Mouse (Mus musculus) C2C12 (cell line): Measurements from ENCODE around the gene Dcbld2. TPM values are rescaled to one million over a fixed set of nuclear protein-coding genes. Genes with fewer than 3 reads are reported as not detected.

ENCODE experiments used
- H3K27me3 ChIP-seq: one replicate; pipeline ENCODE4 v1.6.1; 2011; ENCODE audit not compliant: control insufficient read depth, insufficient read depth, insufficient read length
- H3K36me3 ChIP-seq: one replicate; pipeline ENCODE4 v1.6.1; 2011; ENCODE audit not compliant: control insufficient read depth, insufficient read depth
- H3K4me3 ChIP-seq: one replicate; pipeline ENCODE4 v1.5.1; 2011; ENCODE audit warnings: mild to moderate bottlenecking, control low read depth; ENCODE audit not compliant: poor library complexity, insufficient read depth, severe bottlenecking
- H3K79me2 ChIP-seq: one replicate; pipeline ENCODE4 v1.6.1; 2011; ENCODE audit not compliant: control insufficient read depth, insufficient read depth
- H3K79me3 ChIP-seq: one replicate; pipeline ENCODE4 v1.6.1; 2011; ENCODE audit warnings: low read depth, control low read depth
- H3ac ChIP-seq: one replicate; pipeline ENCODE3; 2011; ENCODE audit warnings: low read depth; ENCODE audit not compliant: control insufficient read depth, insufficient read length
- CEBPB ChIP-seq: IDR thresholded peaks from one replicate; pipeline ENCODE4 v1.6.1; 2011; ENCODE audit warnings: low read depth, mild to moderate bottlenecking, control low read depth, moderate library complexity
- CTCF ChIP-seq: IDR thresholded peaks from one replicate; pipeline ENCODE4 v1.5.1; 2011; ENCODE audit not compliant: control insufficient read depth, insufficient read depth, insufficient read length
- FOSL1 ChIP-seq: IDR thresholded peaks from one replicate; pipeline ENCODE4 v1.8.0; 2011; ENCODE audit warnings: mild to moderate bottlenecking, low read length; ENCODE audit not compliant: poor library complexity, insufficient read depth, severe bottlenecking
- MAX ChIP-seq: IDR thresholded peaks from one replicate; pipeline ENCODE4 v1.6.1; 2011; ENCODE audit warnings: mild to moderate bottlenecking, control low read depth
- MYOD1 ChIP-seq: IDR thresholded peaks from one replicate; pipeline ENCODE4 v1.6.1; 2011; ENCODE audit warnings: low read depth; ENCODE audit not compliant: control insufficient read depth, insufficient read length
- MYOG ChIP-seq: IDR thresholded peaks from one replicate; pipeline ENCODE4 v1.6.1; 2011; ENCODE audit not compliant: control insufficient read depth, insufficient read length; ENCODE audit errors: extremely low read depth
- USF1 ChIP-seq: IDR thresholded peaks from one replicate; pipeline ENCODE4 v1.6.1; 2011; ENCODE audit warnings: low read depth, mild to moderate bottlenecking, control low read depth, moderate library complexity
- long read RNA-seq, 2 experiments: library from polyadenylated mRNA; unstranded; transcript quantifications; one replicate each; pipeline ENCODE4 v2.0.0; 2019 to 2020
- polyA plus RNA-seq: library from polyadenylated mRNA; unstranded; fragments of >200 nt; fragmentation: generic; extraction: Trizol; gene quantifications from one replicate; pipeline ENCODE4 v1.2.1, GENCODE M21; 2012; ENCODE audit warnings: missing spikeins

Dcbld2 gene
- 14.1 TPM for polyA plus RNA-seq
- long read RNA-seq, experiment 1, partial matches to known transcripts: 1 of 8 reads
- long read RNA-seq, experiment 1, other reads (novel, unspliced or antisense): 7 of 8 reads
- long read RNA-seq, experiment 2, full-length matches to known transcripts: 5 of 41 reads
- long read RNA-seq, experiment 2, partial matches to known transcripts: 28 of 41 reads
- long read RNA-seq, experiment 2, other reads (novel, unspliced or antisense): 8 of 41 reads

DNA sequence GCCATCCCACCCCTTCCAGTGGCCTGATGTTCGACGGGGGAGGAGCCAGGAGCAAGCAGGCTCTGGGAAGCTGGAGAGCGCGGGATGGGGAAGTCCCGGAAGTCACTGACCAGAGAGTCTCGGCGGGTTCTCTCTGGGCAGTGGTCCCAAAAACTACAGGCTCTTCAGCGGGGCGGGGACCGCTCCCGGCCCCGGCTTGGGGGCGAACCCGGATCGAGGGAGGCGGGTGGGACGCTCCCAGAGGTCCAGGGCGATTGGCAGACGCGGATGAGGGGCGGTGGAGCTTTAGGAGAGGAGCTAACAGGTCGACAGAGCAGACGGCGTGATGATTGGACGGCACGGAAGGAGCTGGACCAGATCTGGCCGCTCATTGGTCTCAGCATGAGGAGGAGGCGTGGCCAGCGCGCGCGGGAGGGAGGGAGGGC lies at the start of gene Dcbld2:
Dcbld2 (plus strand) TSS at position 382 of the 425 bp plus-strand sequence.
- TF ChIP-seq MAX (no peak), MYOD1 (no peak), USF1 (no peak), CEBPB (no peak), MYOG (no peak), CTCF (no peak), FOSL1 (no peak)

DNA sequence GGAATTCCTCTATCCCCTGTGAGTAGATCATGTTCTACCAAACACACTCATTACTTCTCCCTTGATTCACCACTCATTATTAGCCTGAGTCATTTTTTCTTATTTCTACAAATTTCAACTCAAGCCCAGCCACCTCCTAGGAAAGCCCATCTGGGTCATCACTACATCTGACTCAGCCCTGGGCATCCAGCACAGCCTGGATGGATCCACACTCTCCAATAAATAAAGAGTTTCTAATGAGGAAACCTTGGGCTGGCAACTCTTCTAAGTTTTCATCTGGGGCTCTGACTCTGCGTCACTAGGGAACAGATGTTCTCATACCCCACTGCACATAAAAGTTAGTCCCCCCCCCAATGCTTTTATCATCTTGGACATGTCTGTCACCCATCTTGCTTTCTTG lies 31.1 kb upstream of the Dcbld2 start:
- Histone ChIP-seq H3K79me2 (no peaks in the 10 kb centered on the region), H3K79me3 (no peaks in the 10 kb centered on the region), H3K4me3 (no peak overlapping the region), H3ac (no peak overlapping the region), H3K36me3 (no peaks in the 10 kb centered on the region), H3K27me3 (no peaks in the 10 kb centered on the region)
- TF ChIP-seq CEBPB (no peak), MYOG (no peak), CTCF (no peak), MAX (no peak), USF1 (no peak), MYOD1 (peak; percentile 3), FOSL1 (peak; percentile 25)

More for the DNA sequence above, at the start of gene Dcbld2:
- Histone ChIP-seq H3K27me3 (no peaks in the 10 kb centered on the region), H3ac (peak within 1 kb of the TSS; percentile 95), H3K79me3 (peaks cover 41% of the 10 kb centered on the region), H3K79me2 (peaks cover 48% of the 10 kb centered on the region), H3K4me3 (peak within 1 kb of the TSS; percentile 80), H3K36me3 (no peaks in the 10 kb centered on the region)

DNA sequence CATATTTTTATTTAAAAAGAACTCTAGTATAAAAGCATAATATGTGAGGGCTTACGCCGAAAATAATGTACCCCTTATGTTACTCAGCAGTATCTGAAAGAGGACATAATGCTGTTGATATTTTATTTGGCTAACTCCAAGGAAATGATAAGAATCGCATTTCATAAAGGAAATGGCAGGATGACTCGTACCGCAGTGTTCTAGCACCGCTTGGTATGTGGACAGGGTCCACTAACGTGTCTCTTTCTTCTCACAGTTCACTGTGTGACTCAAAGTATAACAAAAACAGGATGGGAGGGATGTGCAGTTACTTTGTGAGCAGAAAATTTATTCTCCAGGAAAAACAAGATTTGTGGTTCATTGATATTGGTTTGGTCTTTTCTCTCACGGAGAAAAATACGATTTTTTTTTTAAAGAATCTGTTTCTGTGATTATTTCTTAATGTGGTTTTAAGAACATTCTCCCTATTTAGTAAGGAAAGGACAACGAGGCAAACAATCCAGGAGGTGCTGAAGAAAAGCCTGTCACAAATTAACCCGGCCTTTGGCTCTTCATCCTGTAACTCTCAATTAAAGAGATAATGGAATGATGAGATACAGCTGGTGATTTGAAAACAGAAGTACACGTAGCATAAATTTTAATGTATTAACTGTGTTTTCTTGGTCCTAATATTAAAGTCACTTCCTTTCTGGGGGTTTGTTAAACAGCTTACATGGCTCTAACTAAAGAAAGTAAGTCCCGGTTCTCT lies 30.3 kb upstream of the Dcbld2 start:
- Histone ChIP-seq H3K79me3 (no peaks in the 10 kb centered on the region), H3K79me2 (no peaks in the 10 kb centered on the region), H3K4me3 (no peak overlapping the region), H3K36me3 (no peaks in the 10 kb centered on the region), H3ac (no peak overlapping the region), H3K27me3 (no peaks in the 10 kb centered on the region)
- no peak for TF ChIP-seq MYOD1
- TF ChIP-seq USF1: no peak
- TF ChIP-seq CTCF: no peak
- TF ChIP-seq MAX: no peak
- TF ChIP-seq CEBPB: no peak
- no peak for TF ChIP-seq MYOG
- TF ChIP-seq FOSL1: no peak

DNA sequence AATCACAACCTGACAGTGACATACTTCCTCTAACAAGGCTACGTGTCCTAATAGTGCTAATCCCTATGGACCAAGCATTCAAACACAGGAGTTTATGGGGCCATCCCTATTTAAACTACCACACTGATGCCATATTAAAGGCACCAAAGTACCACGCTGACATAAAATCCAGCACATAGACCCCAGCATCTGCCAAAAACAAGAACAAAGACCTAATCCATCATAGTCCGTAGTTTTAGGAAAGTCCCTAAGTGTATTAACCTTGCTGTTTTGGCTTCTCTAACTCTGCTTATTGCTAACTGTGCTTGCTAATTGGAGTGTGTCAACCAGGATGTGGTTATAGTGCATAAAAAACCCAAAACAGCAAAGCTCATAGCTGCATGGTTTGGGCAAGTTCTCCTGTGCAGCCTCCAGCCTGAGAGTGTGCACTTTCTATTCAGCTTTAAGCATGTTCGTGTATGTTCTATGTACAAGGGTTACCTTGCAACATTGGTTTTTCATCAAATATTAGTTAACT lies 21.9 kb upstream of the Dcbld2 start:
- no peaks in the 10 kb centered on the region for H3K79me3 ChIP-seq
- H3K36me3 ChIP-seq: no peaks in the 10 kb centered on the region
- H3K4me3 ChIP-seq: no peak overlapping the region
- no peak overlapping the region for H3ac ChIP-seq
- no peaks in the 10 kb centered on the region for H3K79me2 ChIP-seq
- TF ChIP-seq MYOD1 (no peak), MAX (no peak), CTCF (no peak), FOSL1 (no peak), USF1 (no peak)
- H3K27me3 ChIP-seq: no peaks in the 10 kb centered on the region

DNA sequence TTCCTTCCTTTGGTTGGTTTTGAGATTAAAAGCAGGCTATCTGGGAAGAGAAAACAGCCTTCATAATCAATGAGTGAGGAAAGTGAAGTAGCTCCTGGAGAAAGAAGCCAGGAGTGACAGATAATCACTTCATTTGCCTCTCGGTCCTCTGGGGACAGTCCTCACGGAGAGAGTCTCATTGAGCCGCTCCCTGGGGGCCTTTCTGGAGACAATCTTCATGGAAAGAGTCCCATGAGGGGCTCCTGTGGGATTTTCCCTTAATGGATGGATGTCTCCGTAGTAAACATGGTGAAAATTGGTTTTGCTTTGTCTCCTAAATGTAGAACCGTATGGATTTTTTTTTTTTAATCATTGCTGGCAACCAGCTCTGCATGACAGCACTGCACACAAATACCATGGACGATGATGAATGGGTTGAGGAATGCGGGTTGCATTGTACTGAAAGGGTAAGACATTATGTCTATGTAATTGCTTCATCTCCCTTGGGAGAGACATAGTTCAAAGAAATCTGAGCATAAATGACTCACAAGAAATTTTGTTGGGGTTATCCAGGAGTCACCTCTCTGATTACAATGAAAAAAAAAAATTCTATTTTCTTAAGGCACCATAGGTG lies 19.0 kb upstream of the Dcbld2 start:
- no peak overlapping the region for H3K4me3 ChIP-seq
- no peaks in the 10 kb centered on the region for H3K36me3 ChIP-seq
- TF ChIP-seq CEBPB: peak; percentile 96
- TF ChIP-seq MYOG: no peak
- TF ChIP-seq FOSL1: peak; percentile 46
- H3K79me2 ChIP-seq: no peaks in the 10 kb centered on the region
- H3K79me3 ChIP-seq: no peaks in the 10 kb centered on the region
- H3K27me3 ChIP-seq: no peaks in the 10 kb centered on the region
- no peak overlapping the region for H3ac ChIP-seq
